Mouse (Mus musculus) heart, embryonic 11.5 days (tissue): ENCODE measurements at regions not wholly inside any gene's neighbourhood (a gene's known extent, or its start where the extent isn't known, plus 50 kb on each side); places are given as distances from the start of the nearest gene placed in this dataset.

ENCODE experiments used
- ATAC-seq: fragments of 200-750 bp; cut with Nextera tagmentation; replicated peaks from 2 replicates; pipeline ENCODE4 v1.8.0; 2017; ENCODE audit warnings: moderate library complexity; ENCODE audit not compliant: insufficient number of reproducible peaks, low FRiP score, low TSS enrichment
- H3K27ac ChIP-seq: fragments of 300-500 bp; sonication (generic); 2 replicates; pipeline ENCODE4 v1.5.1; 2014; ENCODE audit warnings: mild to moderate bottlenecking, low read depth, low read length
- H3K27me3 ChIP-seq: fragments of 300-500 bp; sonication (generic); 2 replicates; pipeline ENCODE4 v1.6.1; 2014; ENCODE audit warnings: mild to moderate bottlenecking, low read length, mixed read lengths; ENCODE audit not compliant: control insufficient read depth, insufficient read depth
- H3K36me3 ChIP-seq: fragments of 300-500 bp; sonication (generic); 2 replicates; pipeline ENCODE4 v1.6.1; 2014; ENCODE audit warnings: mild to moderate bottlenecking, low read length, moderate library complexity, mixed read lengths; ENCODE audit not compliant: control insufficient read depth, insufficient read depth
- H3K4me1 ChIP-seq: fragments of 300-500 bp; sonication (generic); 2 replicates; pipeline ENCODE4 v1.6.1; 2014; ENCODE audit warnings: low read length; ENCODE audit not compliant: control insufficient read depth, insufficient read depth
- H3K4me2 ChIP-seq: fragments of 300-500 bp; sonication (generic); 2 replicates; pipeline ENCODE4 v1.6.1; 2014; ENCODE audit warnings: mild to moderate bottlenecking, moderate library complexity
- H3K4me3 ChIP-seq: fragments of 300-500 bp; sonication (generic); 2 replicates; pipeline ENCODE4 v1.5.1; 2014; ENCODE audit warnings: low read depth, low read length
- H3K9ac ChIP-seq: fragments of 300-500 bp; sonication (generic); 2 replicates; pipeline ENCODE4 v1.6.1; 2014; ENCODE audit warnings: mild to moderate bottlenecking, low read depth, low read length, moderate library complexity
- H3K9me3 ChIP-seq: fragments of 300-500 bp; sonication (generic); replicated peaks from 2 replicates; pipeline ENCODE4 v1.6.1; 2016; ENCODE audit warnings: low read length; ENCODE audit not compliant: control insufficient read depth
- WGBS: fragments of 180-500 bp; shearing (Covaris S2); extraction: QIAGEN DNeasy Blood & Tissue Kit; methylation state at CpG from one replicate; pipeline ENCODE4 v1.1.7; 2014; ENCODE audit not compliant: insufficient replicate concordance; 5-methylcytosine and 5-hydroxymethylcytosine counted together

DNA sequence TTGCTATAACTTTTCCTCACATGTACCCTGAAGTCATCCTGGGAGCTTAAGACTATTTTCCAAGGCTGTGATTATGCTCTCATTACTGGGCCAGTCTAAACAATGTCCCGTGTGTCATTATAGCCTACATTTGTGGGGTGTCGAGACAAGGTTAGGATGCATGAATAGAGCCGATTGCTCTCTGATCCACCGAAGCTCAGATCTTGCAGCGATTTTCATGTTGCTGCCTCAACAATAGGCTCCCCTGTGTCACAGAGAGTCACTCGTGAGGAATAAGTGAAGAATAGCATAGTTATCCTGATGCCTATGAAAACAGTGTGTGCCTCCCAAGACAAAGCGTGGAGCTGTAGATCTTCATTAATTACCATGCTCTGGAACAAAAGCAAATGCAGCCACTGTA, 83.7 kb upstream of the Map3k7 start:
- no peak overlapping the region for H3K9ac ChIP-seq
- no peak overlapping the region for H3K27ac ChIP-seq
- WGBS: 77% methylated on average over 7 of the region's 7 CpGs
- H3K4me3 ChIP-seq: no peak overlapping the region
- no peak overlapping the region for H3K4me2 ChIP-seq
- H3K27me3 ChIP-seq: no peaks in the 10 kb centered on the region
- H3K36me3 ChIP-seq: no peaks in the 10 kb centered on the region
- H3K9me3 ChIP-seq: no peaks in the 10 kb centered on the region
- ATAC-seq: no peak
- peaks cover 24% of the 10 kb centered on the region for H3K4me1 ChIP-seq

GRCm38 (mm10) chr4:31889673-31890072, 74.2 kb upstream of the Map3k7 start:
- WGBS: 73% methylated on average over 3 of the region's 3 CpGs
- Histone ChIP-seq H3K4me2 (no peak overlapping the region), H3K36me3 (no peaks in the 10 kb centered on the region), H3K4me1 (no peaks in the 10 kb centered on the region), H3K9me3 (no peaks in the 10 kb centered on the region), H3K27me3 (no peaks in the 10 kb centered on the region), H3K4me3 (no peak overlapping the region), H3K27ac (no peak overlapping the region), H3K9ac (no peak overlapping the region)
- ATAC-seq: no peak

- Histone ChIP-seq H3K36me3 (no peaks in the 10 kb centered on the region), H3K4me3 (no peak overlapping the region), H3K27ac (no peak overlapping the region), H3K27me3 (no peaks in the 10 kb centered on the region), H3K4me1 (0 out of 2 replicates have a peak, but pooled peaks cover 3% of the 10 kb centered on the region), H3K4me2 (no peak overlapping the region), H3K9me3 (no peaks in the 10 kb centered on the region; the same call in 1 of the 2 replicates), H3K9ac (no peak overlapping the region)
- no peak for ATAC-seq
- WGBS: 74% methylated on average over 8 of the region's 8 CpGs
Measured at GRCm38 (mm10) chr4:31909086-31909673, 54.7 kb upstream of the Map3k7 start.
